In genomic region chr15:37041214-37041613, GRCm38 (mm10) we compare ENCODE assay signal across 9 mouse cellular contexts. TPM values are rescaled to one million over a fixed set of nuclear protein-coding genes. Genes with fewer than 3 reads are reported as not detected.
DNase-seq lines count a peak whose midpoint lies in the region; ATAC-seq and TF ChIP-seq lines count a peak whose summit lies in the region.
"Had no signal": no experiment of that assay in that cellular context is flagged by ENCODE, and none has a peak within 500 bp of the region (broad histone marks: within the 10 kb centered on the region; RNA-seq: fewer than 3 reads in every experiment).

No protein-coding gene starts in this region.

- H3K36me3 ChIP-seq in forebrain, postnatal 0 days (ENCODE audit: insufficient read depth), result no peaks in the 10 kb centered on the region
- no peaks in the 10 kb centered on the region for H3K36me3 ChIP-seq in forebrain, embryonic 13.5 days (ENCODE audit: poor library complexity, severe bottlenecking)
- no peaks in the 10 kb centered on the region for H3K36me3 ChIP-seq in midbrain, postnatal 0 days (ENCODE audit: insufficient read depth, low read length)
- H3K36me3 ChIP-seq in midbrain, embryonic 10.5 days, result no peaks in the 10 kb centered on the region
- no peaks in the 10 kb centered on the region for H3K36me3 ChIP-seq in hindbrain, embryonic 12.5 days
- H3K36me3 ChIP-seq: limb, embryonic 12.5 days had no signal

- peak overlapping the region; percentile 40; the same call in 1 of the 2 replicates for H3K27ac ChIP-seq in forebrain, postnatal 0 days (ENCODE audit: low read depth, low read length)
- H3K27ac ChIP-seq in forebrain, embryonic 13.5 days, result no peak overlapping the region
- no peak overlapping the region for H3K27ac ChIP-seq in midbrain, postnatal 0 days (ENCODE audit: low read depth, low read length)
- H3K27ac ChIP-seq in midbrain, embryonic 10.5 days (replicated peaks), result no peak overlapping the region
- H3K27ac ChIP-seq in hindbrain, embryonic 12.5 days, result no peak overlapping the region
- H3K27ac ChIP-seq: limb, embryonic 12.5 days had no signal

- no peaks in the 10 kb centered on the region for H3K27me3 ChIP-seq in forebrain, postnatal 0 days (ENCODE audit: insufficient read depth, low read length)
- no peaks in the 10 kb centered on the region for H3K27me3 ChIP-seq in forebrain, embryonic 13.5 days
- H3K27me3 ChIP-seq in midbrain, postnatal 0 days (ENCODE audit: insufficient read depth, low read length), result no peaks in the 10 kb centered on the region
- H3K27me3 ChIP-seq in midbrain, embryonic 10.5 days (ENCODE audit: low read depth, poor library complexity, severe bottlenecking), result no peaks in the 10 kb centered on the region
- H3K27me3 ChIP-seq in hindbrain, embryonic 12.5 days, result no peaks in the 10 kb centered on the region
- H3K27me3 ChIP-seq: limb, embryonic 12.5 days had no signal

- intact Hi-C loops in heart, postnatal 10 days (cut with DNase I), result no loop called here

- ATAC-seq in forebrain, postnatal 0 days, result peak; percentile 9; the same call in 1 of the 2 replicates
- ATAC-seq in forebrain, embryonic 13.5 days, result no peak
- no peak for ATAC-seq in midbrain, postnatal 0 days (ENCODE audit: low FRiP score)
- ATAC-seq in hindbrain, embryonic 12.5 days (ENCODE audit: low FRiP score), result no peak

- H3K4me3 ChIP-seq in forebrain, postnatal 0 days (ENCODE audit: low read depth, low read length), result no peak overlapping the region
- H3K4me3 ChIP-seq in forebrain, embryonic 13.5 days, result no peak overlapping the region
- H3K4me3 ChIP-seq in midbrain, postnatal 0 days (ENCODE audit: low read depth, low read length), result no peak overlapping the region
- H3K4me3 ChIP-seq in midbrain, embryonic 10.5 days, result no peak overlapping the region
- H3K4me3 ChIP-seq in hindbrain, embryonic 12.5 days, result no peak overlapping the region
- H3K4me3 ChIP-seq: limb, embryonic 12.5 days had no signal

- TF ChIP-seq CTCF in forebrain, postnatal 0 days (IDR thresholded peaks at IDR 0.05; ENCODE audit: low read depth), result no peak
- no peak for TF ChIP-seq CTCF in midbrain, postnatal 0 days (IDR thresholded peaks at IDR 0.05)

- 56% methylated on average over 5 of the region's 5 CpGs for WGBS in forebrain, postnatal 0 days
- WGBS in forebrain, embryonic 13.5 days, result 81% methylated on average over 5 of the region's 5 CpGs
- WGBS in midbrain, postnatal 0 days, result 84% methylated on average over 5 of the region's 5 CpGs
- 96% methylated on average over 5 of the region's 5 CpGs for WGBS in midbrain, embryonic 10.5 days
- 92% methylated on average over 5 of the region's 5 CpGs for WGBS in hindbrain, embryonic 12.5 days

- 0 out of 2 replicates have a peak, but pooled peaks cover 1% of the 10 kb centered on the region for H3K4me1 ChIP-seq in forebrain, postnatal 0 days (ENCODE audit: insufficient read depth)
- peaks cover 19% of the 10 kb centered on the region for H3K4me1 ChIP-seq in forebrain, embryonic 13.5 days
- H3K4me1 ChIP-seq in midbrain, postnatal 0 days (ENCODE audit: insufficient read depth, low read length), result peaks cover 3% of the 10 kb centered on the region; the same call in 1 of the 2 replicates
- H3K4me1 ChIP-seq in midbrain, embryonic 10.5 days, result no peaks in the 10 kb centered on the region
- peaks cover 6% of the 10 kb centered on the region for H3K4me1 ChIP-seq in hindbrain, embryonic 12.5 days

- DNase-seq in forebrain, postnatal 0 days, result peak; percentile 73
- DNase-seq in midbrain, postnatal 0 days (ENCODE audit: low spot score), result peak; percentile 68
- no peak for DNase-seq in midbrain, embryonic 10.5 days (ENCODE audit: low spot score)
- DNase-seq in heart, postnatal 10 days, result peak; percentile 41 to 45
- peak; percentile 30 for DNase-seq in skeletal muscle tissue, adult 2 months (ENCODE audit: low read depth, low spot score)
- no peak for DNase-seq in embryo, embryonic 11 days

- no peak overlapping the region for H3K4me2 ChIP-seq in forebrain, postnatal 0 days (ENCODE audit: low read depth)
- no peak overlapping the region for H3K4me2 ChIP-seq in forebrain, embryonic 13.5 days
- H3K4me2 ChIP-seq in midbrain, postnatal 0 days (ENCODE audit: low read depth, low read length, poor library complexity, severe bottlenecking), result no peak overlapping the region
- no peak overlapping the region for H3K4me2 ChIP-seq in hindbrain, embryonic 12.5 days (replicated peaks)
- H3K4me2 ChIP-seq: limb, embryonic 12.5 days had no signal

- H3K9ac ChIP-seq in forebrain, postnatal 0 days, result no peak overlapping the region
- H3K9ac ChIP-seq in forebrain, embryonic 13.5 days, result no peak overlapping the region
- H3K9ac ChIP-seq in midbrain, postnatal 0 days (replicated peaks; ENCODE audit: low read length, poor library complexity, severe bottlenecking), result no peak overlapping the region
- H3K9ac ChIP-seq in hindbrain, embryonic 12.5 days, result no peak overlapping the region
- H3K9ac ChIP-seq: limb, embryonic 12.5 days had no signal

- no peaks in the 10 kb centered on the region for H3K9me3 ChIP-seq in forebrain, postnatal 0 days (ENCODE audit: low read length)
- no peaks in the 10 kb centered on the region for H3K9me3 ChIP-seq in forebrain, embryonic 13.5 days (replicated peaks)
- H3K9me3 ChIP-seq in midbrain, postnatal 0 days (ENCODE audit: low read length), result no peaks in the 10 kb centered on the region
- H3K9me3 ChIP-seq in midbrain, embryonic 10.5 days (replicated peaks), result no peaks in the 10 kb centered on the region
- no peaks in the 10 kb centered on the region for H3K9me3 ChIP-seq in hindbrain, embryonic 12.5 days (replicated peaks)
- H3K9me3 ChIP-seq: limb, embryonic 12.5 days had no signal

RNA-seq across cellular contexts. Expression of gene Zfp706, which starts 33.6 kb away (rescaled TPM):
- 66.6 and 71.0 TPM in 2 replicates for total RNA-seq in forebrain, postnatal 0 days (2014; rRNA removed)
- 575 and 586 TPM in 2 replicates for polyA plus RNA-seq in forebrain, postnatal 0 days (2015; fragmentation: Nextera tagmentation; extraction: Ambion mirVana)
- 485 and 515 TPM in 2 replicates for polyA plus RNA-seq in forebrain, embryonic 13.5 days (2015; fragmentation: Nextera tagmentation; extraction: Ambion mirVana)
- 56.4 and 89.2 TPM in 2 replicates for total RNA-seq in midbrain, postnatal 0 days (2014; rRNA removed)
- polyA plus RNA-seq in midbrain, postnatal 0 days (2015; fragmentation: Nextera tagmentation; extraction: Ambion mirVana), result 476 and 513 TPM in 2 replicates
- 479 and 502 TPM in 2 replicates for polyA plus RNA-seq in midbrain, embryonic 10.5 days (2016; fragmentation: Nextera tagmentation; extraction: Ambion mirVana)
- total RNA-seq in heart, postnatal 10 days (2021), result 100 to 1,000 TPM; 216 to 242 TPM
- polyA plus RNA-seq in hindbrain, embryonic 12.5 days (2016; fragmentation: Nextera tagmentation; extraction: Ambion mirVana), result 417 and 440 TPM in 2 replicates

Comparison
In these comparisons a context has a peak if more than half of its experiments do, and no peak if none do; other contexts are left out.
1. DNase-seq: peak in forebrain, postnatal 0 days (single experiment), midbrain, postnatal 0 days (single experiment), heart, postnatal 10 days (2 of 2) and skeletal muscle tissue, adult 2 months (single experiment); none in midbrain, embryonic 10.5 days (single experiment) and embryo, embryonic 11 days (single experiment).